Mouse (Mus musculus) CH12.LX (cell line): ENCODE results near the gene Taf5l. TPM values are rescaled to one million over a fixed set of nuclear protein-coding genes. Genes with fewer than 3 reads are reported as not detected.
A peak's percentile ranks its signal among the peaks of the same experiment; 100 is the strongest.

ENCODE experiments used
- DNase-seq: peaks from one replicate; pipeline ENCODE4 v3.0.0-alpha.2; 2013; ENCODE audit errors: extremely low read depth
- H3K27ac ChIP-seq: 2 replicates; pipeline ENCODE4 v1.5.1; 2012; ENCODE audit warnings: low read depth, mild to moderate bottlenecking, control low read depth, moderate library complexity; ENCODE audit not compliant: insufficient read depth
- H3K27me3 ChIP-seq: replicated peaks from 2 replicates; pipeline ENCODE3; 2012; ENCODE audit warnings: inconsistent platforms
- H3K36me3 ChIP-seq, 2 experiments: replicated peaks in 1 of 2; 2 replicates each; pipeline versions ENCODE3 to v1.6.1; 2012; ENCODE audit warnings: inconsistent platforms in 1 of 2, low read length in 1 of 2, mild to moderate bottlenecking in 1 of 2, mixed read lengths in 1 of 2, moderate library complexity in 1 of 2; ENCODE audit not compliant: control insufficient read depth in 1 of 2, insufficient read depth in 1 of 2
- H3K4me1 ChIP-seq, 2 experiments: 2 replicates each; pipeline ENCODE4 v1.6.1; 2012; ENCODE audit warnings: inconsistent platforms in 1 of 2, moderate library complexity in 1 of 2; ENCODE audit not compliant: insufficient read depth in 2 of 2, control insufficient read depth in 1 of 2
- H3K4me2 ChIP-seq: 2 replicates; pipeline ENCODE4 v1.6.1; 2012; ENCODE audit warnings: low read depth, mild to moderate bottlenecking, control low read depth; ENCODE audit not compliant: poor library complexity, insufficient read depth, severe bottlenecking
- H3K4me3 ChIP-seq, 3 experiments: fragments of 150-350 bp in 1 of 3; sonication (generic) in 1 of 3; replicated peaks in 1 of 3; 2 replicates each; pipeline versions ENCODE3 to v1.5.1; 2011 to 2012; ENCODE audit warnings: low read depth in 2 of 3, low read length in 2 of 3, mild to moderate bottlenecking in 2 of 3, moderate library complexity in 2 of 3, control low read depth in 1 of 3, improper control_type of control experiment in 1 of 3, inconsistent platforms in 1 of 3, mixed read lengths in 1 of 3; ENCODE audit not compliant: poor library complexity in 1 of 3
- H3K79me2 ChIP-seq: replicated peaks from 2 replicates; pipeline ENCODE4 v1.6.1; 2012; ENCODE audit warnings: mild to moderate bottlenecking, moderate library complexity; ENCODE audit not compliant: control insufficient read depth, poor library complexity, insufficient read depth, severe bottlenecking; ENCODE audit errors: extremely low read depth
- H3K9ac ChIP-seq: 2 replicates; pipeline ENCODE4 v1.6.1; 2012; ENCODE audit warnings: low read depth, mild to moderate bottlenecking, control low read depth, moderate library complexity; ENCODE audit not compliant: insufficient read depth
- H3K9me3 ChIP-seq: replicated peaks from 2 replicates; pipeline ENCODE3; 2012; ENCODE audit warnings: low read length, inconsistent platforms, mixed read lengths
- CTCF ChIP-seq, 2 experiments: IDR thresholded peaks in 1 of 2; conservative IDR thresholded peaks in 1 of 2; 2 replicates each; pipeline ENCODE4 v1.5.1; 2011 to 2012; ENCODE audit warnings: low read depth in 2 of 2, low read length in 2 of 2, improper control_type of control experiment in 1 of 2, inconsistent platforms in 1 of 2, mild to moderate bottlenecking in 1 of 2, moderate library complexity in 1 of 2
- E2F4 ChIP-seq: IDR thresholded peaks from 2 replicates; pipeline ENCODE4 v1.6.1; 2011; ENCODE audit warnings: low read depth, low read length, improper control_type of control experiment; ENCODE audit not compliant: insufficient replicate concordance
- JUN ChIP-seq: IDR thresholded peaks from 2 replicates; pipeline ENCODE4 v1.6.1; 2011; ENCODE audit warnings: low read depth, mild to moderate bottlenecking, low read length, improper control_type of control experiment, moderate library complexity; ENCODE audit not compliant: insufficient read depth
- MAFK ChIP-seq: IDR thresholded peaks from 2 replicates; pipeline ENCODE4 v1.6.1; 2011; ENCODE audit warnings: low read length, improper control_type of control experiment; ENCODE audit not compliant: insufficient replicate concordance
- MXI1 ChIP-seq: IDR thresholded peaks from 2 replicates; pipeline ENCODE4 v1.6.1; 2011; ENCODE audit warnings: mild to moderate bottlenecking, low read depth, low read length, improper control_type of control experiment
- NRF1 ChIP-seq: IDR thresholded peaks from 2 replicates; pipeline ENCODE4 v1.6.1; 2014; ENCODE audit warnings: low read depth, mild to moderate bottlenecking, inconsistent platforms, low read length, improper control_type of control experiment, moderate library complexity
- PAX5 ChIP-seq: IDR thresholded peaks from 2 replicates; pipeline ENCODE4 v1.6.1; 2012; ENCODE audit warnings: low read length, inconsistent platforms, mixed read lengths
- POLR2A ChIP-seq: IDR thresholded peaks from 2 replicates; pipeline ENCODE4 v1.6.1; 2011; ENCODE audit warnings: low read depth, mild to moderate bottlenecking, improper control_type of control experiment, low read length
- RAD21 ChIP-seq: IDR thresholded peaks from 2 replicates; pipeline ENCODE4 v1.6.1; 2011; ENCODE audit warnings: low read depth, mild to moderate bottlenecking, low read length, improper control_type of control experiment, moderate library complexity
- RCOR1 ChIP-seq: conservative IDR thresholded peaks from 2 replicates; pipeline ENCODE4 v1.6.1; 2012; ENCODE audit warnings: low read depth, mild to moderate bottlenecking, inconsistent platforms, low read length, improper control_type of control experiment
- SMC3 ChIP-seq: IDR thresholded peaks from 2 replicates; pipeline ENCODE4 v1.6.1; 2011; ENCODE audit warnings: low read depth, low read length, improper control_type of control experiment
- UBTF ChIP-seq: IDR thresholded peaks from 2 replicates; pipeline ENCODE4 v1.6.1; 2012; ENCODE audit warnings: low read depth, mild to moderate bottlenecking, inconsistent platforms, low read length, improper control_type of control experiment, moderate library complexity
- USF2 ChIP-seq: conservative IDR thresholded peaks from 2 replicates; pipeline ENCODE4 v1.6.1; 2011; ENCODE audit warnings: low read depth, low read length, improper control_type of control experiment
- ZC3H11A ChIP-seq: IDR thresholded peaks from 2 replicates; pipeline ENCODE4 v1.6.1; 2012; ENCODE audit warnings: low read depth, mild to moderate bottlenecking, inconsistent platforms, low read length, improper control_type of control experiment
- ZKSCAN1 ChIP-seq: IDR thresholded peaks from 2 replicates; pipeline ENCODE4 v1.6.1; 2012; ENCODE audit warnings: low read depth, inconsistent platforms, low read length, improper control_type of control experiment, borderline replicate concordance
- ZNF384 ChIP-seq: IDR thresholded peaks from 2 replicates; pipeline ENCODE4 v1.6.1; 2012; ENCODE audit warnings: low read depth, low read length, improper control_type of control experiment, inconsistent platforms
- dilution Hi-C: fragments of 300-500 bp; cut with MboI; formaldehyde crosslinking; loops from 2 replicates; pipeline ENCODE4 v1.14.3; 2020; ENCODE audit warnings: low sequenced_read_pairs; ENCODE audit not compliant: extremely low pct_unique_long_range_greater_than_20kb, extremely low pct_ligation_motif_present
- in situ Hi-C: fragments of 300-500 bp; cut with MboI; formaldehyde crosslinking; loops from 3 replicates; pipeline ENCODE4 v1.14.3; 2019; ENCODE audit warnings: low sequenced_read_pairs, low pct_ligation_motif_present, low pct_unique_long_range_greater_than_20kb, mixed read lengths
- polyA plus RNA-seq: library from polyadenylated mRNA; unstranded; fragments of >175 nt; gene quantifications from 2 replicates; pipeline ENCODE4 v1.2.1, GENCODE M21; 2012; ENCODE audit warnings: low read depth; ENCODE audit not compliant: insufficient read length
- total RNA-seq, 2 experiments: library from RNA; depleted of rRNA; stranded (reverse); fragments of 300-350 nt in 1 of 2; fragments of >200 nt in 1 of 2; gene quantifications; 2 replicates each; pipeline ENCODE4 v1.2.3; 2012 to 2014

Taf5l gene
- total and polyA plus RNA-seq, 3 experiments = 54.2 to 75.8 (median 63.0) TPM

DNA sequence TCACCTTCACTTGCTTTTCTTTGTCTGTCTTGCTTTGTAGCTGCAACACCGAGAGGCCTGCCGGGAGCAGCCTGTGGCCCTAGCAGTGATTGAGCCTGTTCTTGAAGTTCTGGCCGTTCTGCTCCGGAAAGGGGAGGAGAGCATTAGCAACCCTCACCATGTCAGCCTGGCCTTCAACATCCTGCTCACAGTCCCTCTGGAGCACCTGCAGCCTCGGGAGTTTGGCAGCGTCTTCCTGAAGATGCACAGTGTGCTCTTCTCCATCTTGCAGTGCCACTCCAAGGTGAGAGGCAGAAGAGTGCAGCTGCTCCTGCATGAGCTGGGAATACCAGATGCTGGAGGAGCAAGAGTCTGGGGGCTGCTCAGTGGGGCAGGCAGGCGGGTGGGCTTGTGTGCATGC, 16.9 kb upstream of the Taf5l start:
- Histone ChIP-seq H3K27ac (no peak overlapping the region), H3K9me3 (no peaks in the 10 kb centered on the region), H3K4me2 (no peak overlapping the region), H3K79me2 (peaks cover 1% of the 10 kb centered on the region; the same call in 1 of the 2 replicates), H3K9ac (no peak overlapping the region), H3K36me3 (peaks cover 77 to 92% of the 10 kb centered on the region in 2 experiments), H3K4me3 (no peak overlapping the region), H3K4me1 (no peaks in the 10 kb centered on the region), H3K27me3 (no peaks in the 10 kb centered on the region)
- in situ Hi-C loops (no loop called here), dilution Hi-C loops (no loop called here)
- no peak for DNase-seq
- TF ChIP-seq RAD21 (no peak), MAFK (no peak), UBTF (no peak)

- Histone ChIP-seq H3K27ac (no peak overlapping the region), H3K9ac (no peak overlapping the region), H3K4me1 (peaks cover 0 to 22% of the 10 kb centered on the region in 2 experiments; a peak in 1 of 4 replicates), H3K27me3 (no peaks in the 10 kb centered on the region), H3K4me3 (no peak overlapping the region), H3K9me3 (no peaks in the 10 kb centered on the region), H3K4me2 (no peak overlapping the region), H3K36me3 (peaks cover 71 to 94% of the 10 kb centered on the region in 2 experiments), H3K79me2 (peaks cover 17% of the 10 kb centered on the region)
- dilution Hi-C loops = no loop called here
- TF ChIP-seq MXI1 (no peak), POLR2A (no peak), SMC3 (no peak), RCOR1 (no peak), UBTF (no peak), NRF1 (no peak), CTCF (conservative IDR thresholded peaks at IDR 0.05 in 1 of 2, IDR thresholded peaks at IDR 0.05 in 1 of 2; ENCODE audit: low read depth in 2 of 2, low read length in 2 of 2) (peak in 1 of 2 experiments; percentile 31; a peak in 1 of 4 replicates), ZNF384 (peak; percentile 83), RAD21 (no peak), E2F4 (no peak), ZC3H11A (no peak), USF2 (no peak), MAFK (no peak), JUN (no peak), ZKSCAN1 (no peak), PAX5 (no peak)
- in situ Hi-C loops = no loop called here
- DNase-seq = no peak
Observed at GRCm38 (mm10) chr8:124033400-124033799, 12.2 kb upstream of the Taf5l start.
